Mouse (Mus musculus) embryo, embryonic 11.5 days (tissue): Measurements from ENCODE around the gene Zfp750.
A peak's percentile ranks its signal among the peaks of the same experiment; 100 is the strongest.

Experiments used
- DNase-seq: peaks from one replicate; pipeline ENCODE4 v3.0.0-alpha.2; 2012; ENCODE audit warnings: low read depth, low spot score

Gene Zfp750

GRCm38 (mm10) chr11:121475699-121476415, 43.3 kb downstream of the Zfp750 start:
- DNase-seq = peak; percentile 47

GRCm38 (mm10) chr11:121474831-121475230, 44.3 kb downstream of the Zfp750 start:
- no peak for DNase-seq

GRCm38 (mm10) chr11:121467408-121467807, 51.7 kb downstream of the Zfp750 start:
- no peak for DNase-seq
